Comparison of ENCODE assay signal across 19 mouse cellular contexts in genomic region chr2:77804781-77805180, GRCm38 (mm10). TPM values are rescaled to one million over a fixed set of nuclear protein-coding genes. Genes with fewer than 3 reads are reported as not detected.
A peak's percentile ranks its signal among the peaks of the same experiment; 100 is the strongest.
DNase-seq lines count a peak whose midpoint lies in the region; ATAC-seq lines count a peak whose summit lies in the region.
"Had no signal": no experiment of that assay in that cellular context is flagged by ENCODE, and none has a peak within 500 bp of the region (broad histone marks: within the 10 kb centered on the region; RNA-seq: fewer than 3 reads in every experiment).

No protein-coding gene starts in this region.

- no peaks in the 10 kb centered on the region for H3K36me3 ChIP-seq in forebrain, embryonic 16.5 days (ENCODE audit: control insufficient read depth, insufficient read depth)
- no peaks in the 10 kb centered on the region for H3K36me3 ChIP-seq in forebrain, embryonic 14.5 days (ENCODE audit: control insufficient read depth, insufficient read depth, low read length)
- H3K36me3 ChIP-seq in hindbrain, embryonic 16.5 days (ENCODE audit: control insufficient read depth, insufficient read depth, low read length) = no peaks in the 10 kb centered on the region
- H3K36me3 ChIP-seq: heart, embryonic 15.5 days had no signal

- no peaks in the 10 kb centered on the region for H3K4me1 ChIP-seq in forebrain, embryonic 16.5 days (replicated peaks; ENCODE audit: control insufficient read depth, insufficient read depth, low read length)
- no peaks in the 10 kb centered on the region for H3K4me1 ChIP-seq in forebrain, embryonic 14.5 days (ENCODE audit: control insufficient read depth, insufficient read depth, low read length)
- H3K4me1 ChIP-seq in hindbrain, embryonic 16.5 days (ENCODE audit: control insufficient read depth, insufficient read depth, low read depth, low read length) = no peaks in the 10 kb centered on the region
- H3K4me1 ChIP-seq: megakaryocyte, embryonic 14.5 days had no signal

- H3K4me2 ChIP-seq in forebrain, embryonic 16.5 days (ENCODE audit: low read length) = no peak overlapping the region
- H3K4me2 ChIP-seq in forebrain, embryonic 14.5 days (ENCODE audit: low read length) = no peak overlapping the region
- no peak overlapping the region for H3K4me2 ChIP-seq in hindbrain, embryonic 16.5 days (ENCODE audit: low read length)
- H3K4me2 ChIP-seq: heart, embryonic 15.5 days had no signal

- no peaks in the 10 kb centered on the region for H3K27me3 ChIP-seq in forebrain, embryonic 16.5 days (replicated peaks; ENCODE audit: control insufficient read depth, insufficient read depth, low read length)
- no peaks in the 10 kb centered on the region for H3K27me3 ChIP-seq in forebrain, embryonic 14.5 days (replicated peaks; ENCODE audit: control insufficient read depth, insufficient read depth, low read length)
- no peaks in the 10 kb centered on the region for H3K27me3 ChIP-seq in hindbrain, embryonic 16.5 days (replicated peaks; ENCODE audit: control insufficient read depth, insufficient read depth, low read length)
- H3K27me3 ChIP-seq: heart, embryonic 15.5 days; megakaryocyte, embryonic 14.5 days had no signal

- DNase-seq in forebrain, embryonic 14.5 days (ENCODE audit: low spot score) = no peak
- peak; percentile 79 for DNase-seq in cerebellum, adult 11-12 months
- DNase-seq in cerebellum, postnatal 25 days = peak; percentile 70 to 79
- peak; percentile 67 for DNase-seq in layer of hippocampus, adult 9-11 months
- DNase-seq in thymus, postnatal 10 days (ENCODE audit: low spot score in 2 of 2) = no peak
- DNase-seq: adrenal gland, postnatal 25 days; embryo, embryonic 11 days; gastrocnemius, postnatal 14 days; kidney, adult 18-20 months; kidney, postnatal 10 days; liver, postnatal 0 days; lung, postnatal 10 days; right cerebral cortex, postnatal 25 days; thymus, adult 2 months had no signal

- ATAC-seq in forebrain, embryonic 16.5 days = peak; percentile 40; the same call in 1 of the 2 replicates
- ATAC-seq in forebrain, embryonic 14.5 days = no peak
- ATAC-seq in hindbrain, embryonic 16.5 days = no peak
- ATAC-seq in CD4-positive, CD25-positive, alpha-beta regulatory T cell, adult 4 months = no peak
- ATAC-seq: liver, postnatal 0 days had no signal

- no peak overlapping the region for H3K4me3 ChIP-seq in forebrain, embryonic 16.5 days (replicated peaks; ENCODE audit: low read length)
- H3K4me3 ChIP-seq in forebrain, embryonic 14.5 days (ENCODE audit: low read depth, low read length) = no peak overlapping the region
- H3K4me3 ChIP-seq in hindbrain, embryonic 16.5 days (ENCODE audit: low read length) = no peak overlapping the region
- H3K4me3 ChIP-seq: heart, embryonic 15.5 days; megakaryocyte, embryonic 14.5 days had no signal

- no peak overlapping the region for H3K9ac ChIP-seq in forebrain, embryonic 16.5 days (replicated peaks; ENCODE audit: low read depth, low read length)
- no peak overlapping the region for H3K9ac ChIP-seq in forebrain, embryonic 14.5 days (ENCODE audit: low read length)
- H3K9ac ChIP-seq in hindbrain, embryonic 16.5 days (ENCODE audit: low read depth, low read length) = no peak overlapping the region
- H3K9ac ChIP-seq: heart, embryonic 15.5 days; liver, postnatal 0 days had no signal

- no peaks in the 10 kb centered on the region for H3K9me3 ChIP-seq in forebrain, embryonic 16.5 days (ENCODE audit: control insufficient read depth, low read length)
- H3K9me3 ChIP-seq in forebrain, embryonic 14.5 days (replicated peaks; ENCODE audit: control insufficient read depth, low read length) = no peaks in the 10 kb centered on the region
- no peaks in the 10 kb centered on the region for H3K9me3 ChIP-seq in hindbrain, embryonic 16.5 days (ENCODE audit: control insufficient read depth, low read length)
- H3K9me3 ChIP-seq: heart, embryonic 15.5 days had no signal

- WGBS in forebrain, embryonic 16.5 days = 79% methylated on average over 7 of the region's 7 CpGs
- WGBS in forebrain, embryonic 14.5 days = 92% methylated on average over 7 of the region's 7 CpGs
- WGBS in hindbrain, embryonic 16.5 days = 83% methylated on average over 7 of the region's 7 CpGs

- H3K27ac ChIP-seq in forebrain, embryonic 16.5 days (ENCODE audit: low read length) = no peak overlapping the region
- no peak overlapping the region for H3K27ac ChIP-seq in forebrain, embryonic 14.5 days (ENCODE audit: low read depth, low read length)
- H3K27ac ChIP-seq in hindbrain, embryonic 16.5 days (ENCODE audit: low read depth, low read length) = no peak overlapping the region
- H3K27ac ChIP-seq: heart, embryonic 15.5 days had no signal

RNA-seq across cellular contexts. Expression of gene Zfp385b, which starts 14.7 kb away (rescaled TPM):
- 9.1 and 9.2 TPM in 2 replicates for polyA plus RNA-seq in forebrain, embryonic 16.5 days (2015; fragmentation: Nextera tagmentation; extraction: Ambion mirVana)
- polyA plus RNA-seq in forebrain, embryonic 14.5 days (2014; fragmentation: Nextera tagmentation; extraction: Ambion mirVana) = 4.7 and 8.4 TPM in 2 replicates
- polyA plus RNA-seq in hindbrain, embryonic 16.5 days (2015; fragmentation: Nextera tagmentation; extraction: Ambion mirVana) = 17.4 and 18.1 TPM in 2 replicates
- under 1 TPM in 1 of 2 experiments, not detected in 1; 0.28 TPM for polyA plus RNA-seq in CD4-positive, CD25-positive, alpha-beta regulatory T cell, adult 4 months (2017; shearing (Covaris generic))

Comparison
In these comparisons a context has a peak if more than half of its experiments do, and no peak if none do; other contexts are left out.
1. DNase-seq: peak in cerebellum, adult 11-12 months (single experiment), cerebellum, postnatal 25 days (2 of 2) and layer of hippocampus, adult 9-11 months (single experiment); none in forebrain, embryonic 14.5 days (single experiment) and thymus, postnatal 10 days (0 of 2).